Mouse (Mus musculus) embryonic fibroblast, embryonic 13.5 days (primary cell): ENCODE data around the gene Ctbs. TPM values are rescaled to one million over a fixed set of nuclear protein-coding genes. Genes with fewer than 3 reads are reported as not detected.

Experiments used
- H3K27ac ChIP-seq: 2 replicates; pipeline ENCODE4 v1.5.1; 2012; ENCODE audit warnings: low read length, control low read depth, inconsistent platforms; ENCODE audit not compliant: insufficient read depth
- H3K4me1 ChIP-seq: 2 replicates; pipeline ENCODE4 v1.6.1; 2011; ENCODE audit warnings: low read length; ENCODE audit not compliant: control insufficient read depth, insufficient read depth
- H3K4me3 ChIP-seq: 2 replicates; pipeline ENCODE4 v1.5.1; 2011; ENCODE audit warnings: mild to moderate bottlenecking, control low read depth, low read length; ENCODE audit not compliant: insufficient read depth
- CTCF ChIP-seq: IDR thresholded peaks from 2 replicates; pipeline ENCODE4 v1.5.1; 2011; ENCODE audit warnings: mild to moderate bottlenecking, control low read depth, low read length, moderate library complexity, borderline replicate concordance; ENCODE audit not compliant: insufficient read depth
- POLR2A ChIP-seq: IDR thresholded peaks from 2 replicates; pipeline ENCODE4 v1.6.1; 2011; ENCODE audit warnings: low read depth, mild to moderate bottlenecking, control low read depth, low read length, moderate library complexity
- polyA plus RNA-seq: library from polyadenylated mRNA; stranded (reverse); fragments of >200 nt; gene quantifications from 2 replicates; pipeline ENCODE4 v1.2.4, GENCODE M21; 2011; ENCODE audit warnings: low read depth; ENCODE audit not compliant: missing spikeins, insufficient read length

Gene Ctbs
- polyA plus RNA-seq, 1 experiment, result 18.5 TPM

- TF ChIP-seq CTCF (no peak), POLR2A (no peak)
- Histone ChIP-seq H3K27ac (no peak overlapping the region), H3K4me1 (peaks cover 8% of the 10 kb centered on the region), H3K4me3 (no peak overlapping the region)
These were observed 36.6 kb upstream of the Ctbs start for GRCm38 (mm10) chr3:146413016-146413415.

DNA sequence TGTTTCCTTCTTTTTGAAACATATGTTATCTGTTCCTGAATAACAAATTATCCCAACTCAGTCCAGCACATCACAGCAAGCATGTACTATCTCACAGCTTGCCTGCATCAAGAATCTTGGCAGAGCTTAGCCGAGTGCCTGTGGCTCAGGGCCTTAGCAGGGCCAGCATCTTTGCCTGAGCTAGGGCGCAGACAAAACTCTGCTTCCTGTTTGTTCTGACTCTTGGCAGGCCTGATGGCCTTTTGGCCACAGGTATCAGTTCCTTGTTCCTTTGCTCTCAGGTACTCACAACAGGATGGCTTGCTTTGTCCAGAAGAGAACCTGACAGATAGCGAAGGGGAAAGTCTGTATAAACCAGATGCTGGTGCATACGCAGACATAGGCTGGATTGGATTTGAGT lies 35.6 kb upstream of the Ctbs start:
- TF ChIP-seq CTCF, result no peak
- TF ChIP-seq POLR2A, result no peak
- no peak overlapping the region for H3K4me3 ChIP-seq
- no peak overlapping the region for H3K27ac ChIP-seq
- H3K4me1 ChIP-seq, result peaks cover 8% of the 10 kb centered on the region

GRCm38 (mm10) chr3:146414555-146414954 lies 35.0 kb upstream of the Ctbs start:
- TF ChIP-seq CTCF (no peak), POLR2A (no peak)
- Histone ChIP-seq H3K27ac (no peak overlapping the region), H3K4me3 (no peak overlapping the region), H3K4me1 (peaks cover 8% of the 10 kb centered on the region)

GRCm38 (mm10) chr3:146417873-146418272 lies 31.7 kb upstream of the Ctbs start:
- Histone ChIP-seq H3K27ac (no peak overlapping the region), H3K4me3 (no peak overlapping the region), H3K4me1 (peaks cover 4% of the 10 kb centered on the region; the same call in 1 of the 2 replicates)
- TF ChIP-seq CTCF, result no peak
- no peak for TF ChIP-seq POLR2A

DNA sequence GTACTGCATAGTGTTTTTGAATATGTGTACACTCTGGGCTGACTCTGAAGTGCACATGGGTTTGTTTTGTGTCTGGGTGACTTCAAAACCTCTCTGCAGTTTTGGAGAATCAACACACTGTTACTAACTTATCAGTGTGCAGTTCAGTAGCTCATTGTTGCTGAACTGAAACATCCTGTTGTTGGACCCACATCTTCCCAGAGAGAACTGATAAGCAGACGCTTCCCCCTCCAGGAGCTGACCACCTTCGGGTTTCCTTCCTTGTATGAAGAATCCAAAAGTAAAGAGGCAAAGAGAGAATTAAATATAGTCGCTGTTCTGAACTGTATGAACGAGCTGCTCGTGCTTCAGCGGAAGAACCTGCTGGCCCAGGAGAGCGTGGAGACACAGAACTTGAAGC lies 30.7 kb upstream of the Ctbs start:
- no peak for TF ChIP-seq POLR2A
- TF ChIP-seq CTCF, result no peak
- no peak overlapping the region for H3K27ac ChIP-seq
- H3K4me1 ChIP-seq, result no peaks in the 10 kb centered on the region
- no peak overlapping the region for H3K4me3 ChIP-seq

DNA sequence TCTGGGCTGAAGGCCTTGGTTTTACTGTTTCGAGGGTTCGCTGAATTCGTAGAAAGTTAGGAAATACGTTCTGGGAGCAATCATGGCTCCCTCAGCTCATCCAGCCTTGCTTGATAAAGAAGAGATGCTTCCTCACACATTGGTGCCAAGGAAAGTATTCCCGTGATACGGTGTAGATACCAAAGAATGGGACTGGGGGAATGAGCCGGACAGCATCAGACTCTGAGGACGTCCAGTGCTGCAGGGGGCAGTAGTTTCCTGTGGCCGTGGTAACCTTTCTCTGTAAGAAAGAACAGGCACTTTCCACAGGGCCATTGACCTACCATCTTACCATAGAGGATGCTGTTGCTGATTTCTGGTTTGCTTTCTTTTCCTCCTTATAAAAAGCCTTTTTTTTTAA lies 30.1 kb upstream of the Ctbs start:
- TF ChIP-seq POLR2A, result no peak
- TF ChIP-seq CTCF, result no peak
- H3K4me1 ChIP-seq, result no peaks in the 10 kb centered on the region
- no peak overlapping the region for H3K4me3 ChIP-seq
- H3K27ac ChIP-seq, result no peak overlapping the region

DNA sequence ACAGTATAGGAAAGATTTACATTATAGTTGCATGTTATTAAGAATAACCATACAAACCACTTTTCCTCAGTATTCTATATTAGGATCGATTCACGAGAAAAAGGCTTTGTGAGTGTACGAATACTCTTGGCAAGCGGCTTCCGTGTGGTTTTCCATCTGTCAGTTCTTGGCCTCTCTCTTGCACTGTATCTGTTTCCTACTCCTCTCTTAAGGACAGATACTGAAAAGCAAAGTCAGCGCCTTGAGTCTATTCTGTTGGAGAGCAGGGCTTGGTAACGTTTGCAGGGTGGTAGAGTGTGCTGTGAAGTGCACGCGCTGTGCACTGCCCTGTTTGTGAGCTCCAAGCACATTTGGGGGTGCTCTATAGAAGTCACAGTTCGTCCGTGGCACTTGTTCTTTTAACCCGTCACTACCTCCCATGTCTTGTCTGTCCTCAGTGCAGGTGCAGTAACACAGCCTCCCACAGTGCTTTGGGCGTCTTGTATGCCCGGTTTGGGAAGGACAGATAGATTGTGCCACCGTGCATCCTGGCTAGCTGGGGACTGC lies 29.5 kb upstream of the Ctbs start:
- no peak for TF ChIP-seq CTCF
- TF ChIP-seq POLR2A, result no peak
- Histone ChIP-seq H3K4me3 (no peak overlapping the region), H3K4me1 (no peaks in the 10 kb centered on the region), H3K27ac (no peak overlapping the region)

- TF ChIP-seq CTCF, result no peak
- TF ChIP-seq POLR2A, result no peak
These were observed 27.8 kb upstream of the Ctbs start for GRCm38 (mm10) chr3:146421787-146422186.

DNA sequence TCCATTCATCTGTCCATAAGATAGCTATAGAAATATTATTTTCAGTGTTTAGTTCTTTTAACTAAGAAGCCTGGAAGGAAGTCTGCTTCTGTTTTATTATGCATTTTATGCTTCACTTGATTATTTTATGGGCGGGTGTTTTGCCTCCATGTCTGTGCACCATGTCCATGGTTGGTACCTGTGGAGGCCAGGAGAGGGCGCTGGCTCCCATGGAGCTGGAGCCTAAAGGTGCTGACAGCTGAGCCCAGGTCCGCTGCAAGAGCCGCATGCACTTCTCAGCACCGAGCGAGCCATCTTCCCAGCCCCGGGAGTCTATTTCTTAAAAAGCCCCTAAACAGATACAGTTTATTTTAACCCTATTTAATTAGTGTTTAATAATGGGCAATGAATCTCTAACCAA lies 25.9 kb upstream of the Ctbs start:
- Histone ChIP-seq H3K4me3 (no peak overlapping the region), H3K27ac (no peak overlapping the region), H3K4me1 (no peaks in the 10 kb centered on the region)
- TF ChIP-seq CTCF (peak; percentile 29; the same call in 1 of the 2 replicates), POLR2A (no peak)

More at GRCm38 (mm10) chr3:146421787-146422186, 27.8 kb upstream of the Ctbs start:
- H3K4me3 ChIP-seq, result no peak overlapping the region
- H3K4me1 ChIP-seq, result no peaks in the 10 kb centered on the region
- H3K27ac ChIP-seq, result no peak overlapping the region

DNA sequence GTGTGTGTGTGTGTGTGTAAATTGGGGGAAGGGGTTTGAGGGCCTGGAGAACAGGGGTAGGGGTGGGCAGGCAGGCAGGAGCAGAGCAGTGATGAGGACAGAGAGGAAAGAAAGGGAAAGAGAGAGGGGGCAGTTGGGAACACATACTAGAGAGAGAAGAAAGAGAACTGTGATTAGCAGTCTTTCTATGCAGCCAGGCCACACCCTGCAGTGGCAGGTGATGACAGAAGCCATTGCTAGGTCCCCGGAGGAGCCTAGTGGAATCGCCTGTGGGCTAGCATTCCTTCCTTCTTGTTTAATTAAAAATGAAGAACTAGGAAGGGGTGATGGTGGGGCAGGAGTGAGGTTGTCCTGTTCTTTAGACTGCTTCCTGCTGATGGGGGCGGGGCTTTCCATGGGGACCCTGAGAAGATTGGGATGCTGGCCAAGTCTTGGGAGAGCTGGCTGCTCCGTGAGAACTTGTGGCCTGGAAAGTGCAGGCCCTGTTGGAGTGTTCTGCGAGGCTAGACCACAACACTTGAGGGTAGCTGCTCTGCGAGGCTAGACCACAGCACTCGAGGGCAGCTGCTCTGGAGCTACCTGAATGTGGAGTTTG lies 25.2 kb upstream of the Ctbs start:
- no peak overlapping the region for H3K4me3 ChIP-seq
- no peak for TF ChIP-seq CTCF
- TF ChIP-seq POLR2A, result no peak
- H3K4me1 ChIP-seq, result no peaks in the 10 kb centered on the region
- H3K27ac ChIP-seq, result no peak overlapping the region
